Mouse (Mus musculus) midbrain, embryonic 11.5 days (tissue): ENCODE results near the gene Cavin1. TPM values are rescaled to one million over a fixed set of nuclear protein-coding genes. Genes with fewer than 3 reads are reported as not detected.
"Not testable (repeated sequence)": the region's sequence is repeated elsewhere in the genome, so short reads cannot be mapped to it uniquely, and the experiment has no call there.

Source experiments
- ATAC-seq: fragments of 200-750 bp; cut with Nextera tagmentation; 2 replicates; pipeline ENCODE4 v1.8.0; 2017; ENCODE audit warnings: moderate TSS enrichment, moderate library complexity; ENCODE audit not compliant: low FRiP score
- DNase-seq: peaks from one replicate; pipeline ENCODE4 v3.0.0; 2015; ENCODE audit warnings: low spot score; ENCODE audit errors: missing footprints
- H3K27ac ChIP-seq: fragments of 300-500 bp; sonication (generic); 2 replicates; pipeline ENCODE4 v1.5.1; 2014; ENCODE audit warnings: low read depth, low read length
- H3K27me3 ChIP-seq: fragments of 300-500 bp; sonication (generic); 2 replicates; pipeline ENCODE4 v1.6.1; 2014; ENCODE audit warnings: mild to moderate bottlenecking, low read length, moderate library complexity, mixed read lengths; ENCODE audit not compliant: control insufficient read depth, insufficient read depth
- H3K36me3 ChIP-seq: fragments of 300-500 bp; sonication (generic); 2 replicates; pipeline ENCODE4 v1.6.1; 2014; ENCODE audit warnings: mild to moderate bottlenecking, low read length, moderate library complexity, mixed read lengths; ENCODE audit not compliant: control insufficient read depth, insufficient read depth
- H3K4me1 ChIP-seq: fragments of 300-500 bp; sonication (generic); 2 replicates; pipeline ENCODE4 v1.6.1; 2014; ENCODE audit warnings: low read length; ENCODE audit not compliant: control insufficient read depth, insufficient read depth
- H3K4me2 ChIP-seq: fragments of 300-500 bp; sonication (generic); 2 replicates; pipeline ENCODE4 v1.6.1; 2014; ENCODE audit warnings: mild to moderate bottlenecking, moderate library complexity
- H3K4me3 ChIP-seq: fragments of 300-500 bp; sonication (generic); 2 replicates; pipeline ENCODE4 v1.5.1; 2014; ENCODE audit warnings: low read depth, low read length
- H3K9ac ChIP-seq: fragments of 300-500 bp; sonication (generic); 2 replicates; pipeline ENCODE4 v1.6.1; 2014; ENCODE audit warnings: low read length
- H3K9me3 ChIP-seq: fragments of 300-500 bp; sonication (generic); 2 replicates; pipeline ENCODE4 v1.6.1; 2016; ENCODE audit warnings: low read length; ENCODE audit not compliant: control insufficient read depth
- WGBS: fragments of 180-500 bp; shearing (Covaris S2); extraction: QIAGEN DNeasy Blood & Tissue Kit; methylation state at CpG from one replicate; pipeline ENCODE4 v1.1.7; 2014; 5-methylcytosine and 5-hydroxymethylcytosine counted together
- polyA plus RNA-seq: library from polyadenylated mRNA; unstranded; fragments of >200 nt; fragmentation: Nextera tagmentation; extraction: Ambion mirVana; gene quantifications from 2 replicates; pipeline ENCODE4 v1.2.1, GENCODE M21; 2014

The Cavin1 gene
- polyA plus RNA-seq: 12.5 and 14.8 TPM in 2 replicates

DNA sequence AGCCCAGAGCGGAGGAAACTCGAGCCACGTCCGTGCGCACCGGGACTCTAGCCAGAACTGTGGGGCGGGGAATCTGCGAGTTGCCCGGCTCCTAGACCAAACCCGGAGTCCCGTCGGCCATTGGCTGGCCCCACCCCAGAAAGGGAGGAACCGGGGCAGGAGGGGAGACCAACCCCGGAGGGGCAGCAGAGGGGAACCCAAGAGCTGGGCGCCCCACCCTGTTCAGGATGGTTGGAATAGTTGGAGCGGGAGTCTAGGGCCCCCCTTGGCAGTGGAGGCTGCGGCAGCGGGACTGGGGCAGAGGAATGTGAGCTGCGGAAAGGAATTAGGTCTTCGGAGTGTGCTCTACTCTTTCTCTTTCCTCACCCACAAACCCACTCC is at the start of gene Cavin1:
TSS of gene Cavin1 (minus strand) at position 331 of the 381 bp plus-strand sequence.
- H3K4me1 ChIP-seq: peaks cover 9% of the 10 kb centered on the region; the same call in 1 of the 2 replicates
- no peak within 1 kb of the TSS for H3K27ac ChIP-seq
- ATAC-seq (no peak), DNase-seq (peak; percentile 92)
- H3K4me2 ChIP-seq: peak within 1 kb of the TSS; percentile 43
- peaks cover 46% of the 10 kb centered on the region for H3K27me3 ChIP-seq
- no peaks in the 10 kb centered on the region for H3K36me3 ChIP-seq
- H3K9ac ChIP-seq: peak within 1 kb of the TSS; percentile 33
- WGBS: under 1% methylated on average over 20 of the region's 20 CpGs
- H3K9me3 ChIP-seq: no peaks in the 10 kb centered on the region
- peak within 1 kb of the TSS; percentile 29 for H3K4me3 ChIP-seq

DNA sequence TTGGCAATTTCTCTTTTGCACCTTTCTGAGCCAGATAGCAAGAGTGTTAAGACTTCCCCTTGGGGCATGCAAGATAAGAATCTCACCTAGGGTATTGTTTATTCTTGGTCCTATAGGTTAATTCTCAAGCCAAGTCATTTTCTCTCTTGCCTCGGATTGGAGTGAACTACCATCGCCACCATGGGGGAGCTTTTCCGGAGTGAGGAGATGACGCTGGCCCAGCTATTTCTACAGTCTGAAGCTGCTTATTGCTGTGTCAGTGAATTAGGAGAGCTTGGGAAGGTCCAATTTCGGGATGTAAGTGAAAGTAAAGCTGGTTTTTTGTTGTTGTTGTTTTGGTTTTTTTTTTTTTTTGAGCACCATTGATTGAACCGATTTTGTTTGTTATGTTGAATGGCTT is 41.0 kb upstream of the Cavin1 start:
- no peak for ATAC-seq

GRCm38 (mm10) chr11:101009888-101010784 is 39.4 kb upstream of the Cavin1 start:
- ATAC-seq (no peak), DNase-seq (peak; percentile 92)
- peaks cover 14% of the 10 kb centered on the region for H3K4me1 ChIP-seq
- peak overlapping the region; percentile 85 for H3K9ac ChIP-seq
- H3K4me3 ChIP-seq: peak overlapping the region; percentile 72
- H3K27me3 ChIP-seq: no peaks in the 10 kb centered on the region
- peak overlapping the region; percentile 56 for H3K4me2 ChIP-seq
- WGBS: 10% methylated on average over 29 of the region's 29 CpGs
- H3K27ac ChIP-seq: peak overlapping the region; percentile 65
- peaks cover 2% of the 10 kb centered on the region; the same call in 1 of the 2 replicates for H3K36me3 ChIP-seq
- no peaks in the 10 kb centered on the region for H3K9me3 ChIP-seq

More for the DNA sequence above, 41.0 kb upstream of the Cavin1 start:
- Histone ChIP-seq H3K4me2 (no peak overlapping the region; the same call in 1 of the 2 replicates), H3K4me1 (peaks cover 14% of the 10 kb centered on the region), H3K4me3 (no peak overlapping the region), H3K9me3 (no peaks in the 10 kb centered on the region), H3K36me3 (peaks cover 7% of the 10 kb centered on the region; the same call in 1 of the 2 replicates), H3K27ac (no peak overlapping the region), H3K9ac (no peak overlapping the region), H3K27me3 (no peaks in the 10 kb centered on the region)
- no peak for DNase-seq
- WGBS: 84% methylated on average over 6 of the region's 6 CpGs

DNA sequence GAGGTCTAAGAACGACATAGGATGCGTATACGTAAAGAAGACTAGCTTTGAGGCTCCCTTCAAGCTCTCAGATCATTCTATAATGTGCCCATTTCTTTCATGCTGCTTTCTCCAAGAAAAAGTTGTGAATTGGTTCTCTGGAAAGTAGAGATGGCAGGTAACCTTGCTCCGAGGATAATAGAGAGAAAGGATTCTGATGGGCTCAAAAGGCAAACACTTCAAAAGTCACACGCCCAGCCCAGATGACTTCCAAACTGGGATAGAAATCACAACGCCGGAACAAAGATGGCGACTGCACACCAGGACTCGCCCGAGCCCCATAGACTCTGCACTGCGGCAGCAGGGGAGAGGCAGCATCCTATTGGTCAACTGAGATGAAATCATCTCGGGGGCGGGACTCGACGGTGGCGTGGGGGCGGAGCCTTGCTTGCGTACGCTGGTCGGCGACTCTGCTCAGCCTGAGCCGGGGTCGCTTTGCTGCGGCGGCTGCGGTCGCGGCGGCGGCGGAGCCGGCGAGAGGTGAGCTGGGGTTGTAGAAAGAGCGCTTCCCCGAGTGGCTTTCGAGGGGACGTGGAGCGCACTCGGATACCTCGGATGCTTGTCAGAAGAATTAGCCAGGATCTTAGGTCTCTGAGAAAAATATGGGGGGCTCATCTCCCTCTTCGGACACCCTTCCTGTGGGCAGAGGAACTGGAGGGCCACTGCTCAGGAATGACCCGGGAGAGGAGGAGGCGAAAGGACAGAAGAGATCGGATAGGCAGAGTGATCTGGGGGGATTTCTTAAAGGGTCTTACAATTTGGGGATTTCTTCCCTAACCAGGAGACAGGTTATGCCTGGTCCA is 38.6 kb upstream of the Cavin1 start, which contains the start of gene Atp6v0a1:
TSS of gene Atp6v0a1 (plus strand) at position 407 of the 842 bp plus-strand sequence.
- H3K4me2 ChIP-seq: peak within 1 kb of the TSS; percentile 56
- peak; percentile 99 for DNase-seq
- H3K9me3 ChIP-seq: no peaks in the 10 kb centered on the region
- peak within 1 kb of the TSS; percentile 85 for H3K9ac ChIP-seq
- peak within 1 kb of the TSS; percentile 65 for H3K27ac ChIP-seq
- no peaks in the 10 kb centered on the region for H3K36me3 ChIP-seq
- peak; percentile 100 for ATAC-seq
- H3K27me3 ChIP-seq: no peaks in the 10 kb centered on the region
- H3K4me3 ChIP-seq: peak within 1 kb of the TSS; percentile 72
- H3K4me1 ChIP-seq: peaks cover 14% of the 10 kb centered on the region
- WGBS: under 1% methylated on average over 44 of the region's 44 CpGs

DNA sequence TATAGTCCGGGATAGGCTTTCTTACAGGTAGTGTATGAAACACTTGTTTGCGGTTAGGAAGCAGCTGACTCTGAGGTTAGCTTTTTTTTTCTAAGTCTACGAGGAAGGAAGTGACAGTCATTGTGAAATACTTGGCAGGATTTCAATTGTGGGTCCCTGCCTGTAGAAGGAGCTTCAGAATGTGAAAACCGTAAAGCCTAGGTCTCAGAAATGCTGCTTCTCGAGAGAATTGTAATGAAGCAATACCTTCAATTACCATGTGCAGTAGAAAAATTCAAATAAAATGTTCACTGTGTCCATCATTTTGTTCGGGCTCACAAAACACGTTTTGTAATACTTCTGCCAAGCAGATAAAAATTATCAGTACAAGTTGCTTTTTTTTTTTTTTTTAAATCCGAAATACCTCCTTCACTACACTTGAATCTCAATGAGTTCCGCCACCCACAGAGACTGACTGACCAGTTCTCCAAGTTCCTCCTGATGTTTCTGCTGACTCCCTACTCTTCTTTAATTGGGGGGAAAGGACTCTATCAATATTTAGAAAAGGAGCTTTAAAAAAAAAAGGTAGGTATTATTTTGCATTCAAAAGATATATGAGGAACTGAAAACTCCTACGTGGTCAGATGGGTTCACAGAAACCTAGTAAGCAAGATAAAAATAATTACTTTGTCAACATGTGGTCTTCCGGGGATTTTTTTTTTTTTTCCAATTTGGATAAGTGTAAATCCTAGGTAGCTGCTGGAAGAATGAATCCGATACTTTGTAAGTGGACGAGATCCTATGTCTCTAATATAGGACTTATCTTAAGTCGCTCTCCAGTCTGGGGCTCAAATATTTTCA is 37.7 kb upstream of the Cavin1 start:
- ATAC-seq: no peak
- Histone ChIP-seq H3K4me1 (peaks cover 14% of the 10 kb centered on the region), H3K9me3 (no peaks in the 10 kb centered on the region), H3K4me2 (peak overlapping the region; percentile 56), H3K9ac (peak overlapping the region; percentile 53), H3K4me3 (peak overlapping the region; percentile 72), H3K36me3 (no peaks in the 10 kb centered on the region), H3K27ac (peak overlapping the region; percentile 55; the same call in 1 of the 2 replicates), H3K27me3 (no peaks in the 10 kb centered on the region)
- no peak for DNase-seq
- WGBS: 62% methylated on average over 14 of the region's 14 CpGs

DNA sequence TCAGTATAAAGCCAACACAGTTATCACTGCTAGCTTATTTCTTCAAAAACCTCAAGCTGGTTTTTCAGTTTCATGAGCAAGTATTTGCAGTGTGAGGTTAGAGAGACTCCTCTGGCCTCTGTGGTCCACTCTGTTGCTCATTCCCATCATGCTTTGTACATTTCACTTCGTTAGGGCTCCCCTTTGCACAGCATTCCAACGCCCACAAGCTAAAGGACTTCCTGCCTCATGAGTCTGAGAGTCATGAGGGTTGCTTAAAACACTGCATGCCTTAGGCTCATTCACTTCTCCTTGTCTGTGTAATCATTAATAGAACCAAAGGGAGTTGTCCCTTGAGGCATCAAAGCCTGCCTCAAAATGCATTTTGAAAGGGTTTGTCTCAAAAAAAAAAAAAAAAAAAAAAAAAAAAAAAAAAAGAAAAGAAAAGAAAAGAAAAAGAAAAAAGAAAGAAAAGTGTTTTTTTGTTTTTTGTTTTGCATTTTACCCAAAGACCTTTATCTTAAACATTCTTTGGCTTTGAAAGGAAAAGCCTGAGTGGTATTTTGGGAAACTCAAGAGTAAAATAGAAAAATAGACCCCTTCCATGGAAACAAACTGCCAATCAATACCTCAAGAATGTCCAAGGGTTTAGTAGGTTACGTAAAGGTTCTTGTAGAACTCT is 32.5 kb upstream of the Cavin1 start:
- Histone ChIP-seq H3K4me1 (no peaks in the 10 kb centered on the region), H3K9me3 (no peaks in the 10 kb centered on the region), H3K4me2 (no peak overlapping the region), H3K27me3 (no peaks in the 10 kb centered on the region), H3K27ac (no peak overlapping the region), H3K36me3 (no peaks in the 10 kb centered on the region), H3K9ac (no peak overlapping the region), H3K4me3 (no peak overlapping the region)
- 55% methylated on average over 3 of the region's 3 CpGs for WGBS
- no peak for DNase-seq
- no peak for ATAC-seq

DNA sequence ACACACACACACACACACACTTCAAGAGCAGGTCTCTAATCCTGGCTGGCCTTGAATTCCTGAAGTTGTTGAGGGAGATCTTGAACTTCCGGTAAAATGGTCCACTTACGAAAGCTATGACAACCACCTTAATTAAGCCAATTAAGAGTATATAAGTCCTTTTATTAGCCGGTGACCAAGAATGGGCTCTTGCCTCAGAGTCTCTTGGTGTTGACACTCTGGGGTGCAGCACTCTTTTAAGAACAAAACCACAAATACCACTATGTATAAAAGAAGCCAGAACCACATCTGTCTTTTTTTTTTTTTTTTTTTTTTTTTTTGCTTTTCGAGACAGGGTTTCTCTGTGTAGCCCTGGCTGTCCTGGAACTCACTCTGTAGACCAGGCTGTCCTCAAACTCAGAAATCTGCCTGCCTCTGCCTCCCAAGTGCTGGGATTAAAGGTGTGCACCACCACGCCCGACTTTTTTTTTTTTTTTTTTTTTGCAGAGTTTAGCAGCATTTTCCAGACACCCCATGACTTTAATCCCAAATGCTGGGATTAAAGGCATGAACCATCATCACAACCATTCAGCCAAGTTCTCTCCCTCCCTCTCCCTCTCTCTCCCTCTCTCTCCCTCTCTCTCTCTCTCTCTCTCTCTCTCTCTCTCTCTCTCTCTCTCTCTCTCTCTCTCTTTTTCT is 31.3 kb upstream of the Cavin1 start:
- H3K9me3 ChIP-seq, DNase-seq, H3K9ac ChIP-seq, H3K27me3 ChIP-seq, H3K4me3 ChIP-seq, H3K4me2 ChIP-seq, ATAC-seq, H3K36me3 ChIP-seq, H3K27ac ChIP-seq, H3K4me1 ChIP-seq: not testable (repeated sequence)
- 75% methylated on average over 4 of the region's 6 CpGs for WGBS
